Mouse (Mus musculus): Measurements from ENCODE around the gene Traf3ip1.

The Traf3ip1 gene

GRCm38 (mm10) chr1:91533483-91533882, 39.0 kb downstream of the Traf3ip1 start:
- DNase-seq (ENCODE audit: low read depth, low spot score) = peak; percentile 77

GRCm38 (mm10) chr1:91533961-91534723, 39.7 kb downstream of the Traf3ip1 start:
- DNase-seq (ENCODE audit: low read depth, low spot score) = peak; percentile 52

- DNase-seq (ENCODE audit: low read depth, low spot score) = no peak
Observed at GRCm38 (mm10) chr1:91537786-91538569, 43.5 kb downstream of the Traf3ip1 start.

- DNase-seq (ENCODE audit: low read depth, low spot score) = no peak
Observed at GRCm38 (mm10) chr1:91538570-91538929, 44.1 kb downstream of the Traf3ip1 start.

- peak; percentile 60 for DNase-seq (ENCODE audit: low read depth, low spot score)
Observed at GRCm38 (mm10) chr1:91539246-91539645, 44.8 kb downstream of the Traf3ip1 start.

- DNase-seq (ENCODE audit: low read depth, low spot score) = peak; percentile 63
Observed at GRCm38 (mm10) chr1:91539704-91540270, 45.3 kb downstream of the Traf3ip1 start.

GRCm38 (mm10) chr1:91540271-91540826, 45.9 kb downstream of the Traf3ip1 start, which contains the start of gene Asb1:
Gene Asb1, plus strand, starts transcription at chr1:91540544.
- peak; percentile 98 for DNase-seq (ENCODE audit: low read depth, low spot score)

- DNase-seq (ENCODE audit: low read depth, low spot score) = no peak
Observed at GRCm38 (mm10) chr1:91541042-91541592, 46.7 kb downstream of the Traf3ip1 start.

- peak; percentile 42 for DNase-seq (ENCODE audit: low read depth, low spot score)
Observed at GRCm38 (mm10) chr1:91543974-91544373, 49.5 kb downstream of the Traf3ip1 start.

- DNase-seq (ENCODE audit: low read depth, low spot score) = peak; percentile 58
Observed at GRCm38 (mm10) chr1:91545226-91545625, 50.8 kb downstream of the Traf3ip1 start.

- DNase-seq (ENCODE audit: low read depth, low spot score) = no peak
Observed at GRCm38 (mm10) chr1:91547567-91547966, 53.1 kb downstream of the Traf3ip1 start.

GRCm38 (mm10) chr1:91549073-91549472, 54.6 kb downstream of the Traf3ip1 start:
- DNase-seq (ENCODE audit: low read depth, low spot score) = no peak

- no peak for DNase-seq (ENCODE audit: low read depth, low spot score)
Observed at GRCm38 (mm10) chr1:91557099-91557498, 62.7 kb downstream of the Traf3ip1 start.

- no peak for DNase-seq (ENCODE audit: low read depth, low spot score)
Observed at GRCm38 (mm10) chr1:91561226-91561625, 66.8 kb downstream of the Traf3ip1 start.

- DNase-seq (ENCODE audit: low read depth, low spot score) = no peak
Observed at GRCm38 (mm10) chr1:91562977-91563590, 68.6 kb downstream of the Traf3ip1 start.

- DNase-seq (ENCODE audit: low read depth, low spot score) = no peak
Observed at GRCm38 (mm10) chr1:91564004-91564403, 69.6 kb downstream of the Traf3ip1 start.

- DNase-seq (ENCODE audit: low read depth, low spot score) = no peak
Observed at GRCm38 (mm10) chr1:91564598-91564997, 70.2 kb downstream of the Traf3ip1 start.

GRCm38 (mm10) chr1:91567269-91567668, 72.8 kb downstream of the Traf3ip1 start:
- no peak for DNase-seq (ENCODE audit: low read depth, low spot score)

- no peak for DNase-seq (ENCODE audit: low read depth, low spot score)
Observed at GRCm38 (mm10) chr1:91572458-91572857, 78.0 kb downstream of the Traf3ip1 start.

- DNase-seq (ENCODE audit: low read depth, low spot score) = no peak
Observed at GRCm38 (mm10) chr1:91574208-91574607, 79.8 kb downstream of the Traf3ip1 start.

GRCm38 (mm10) chr1:91577883-91578517, 83.6 kb downstream of the Traf3ip1 start:
- no peak for DNase-seq (ENCODE audit: low read depth, low spot score)
